Mouse (Mus musculus) testis, adult 2 months (tissue): ENCODE measurements around the gene Dlg2.

Experiments
- CTCF ChIP-seq: fragments of 200-500 bp; IDR thresholded peaks from 2 replicates; pipeline ENCODE4 v1.5.1; 2012; ENCODE audit warnings: low read depth, mild to moderate bottlenecking, inconsistent platforms, low read length, moderate library complexity; ENCODE audit not compliant: control insufficient read depth, insufficient read depth, insufficient replicate concordance
- POLR2A ChIP-seq: fragments of 200-500 bp; IDR thresholded peaks from 2 replicates; pipeline ENCODE4 v1.6.1; 2012; ENCODE audit warnings: low read depth, mild to moderate bottlenecking, inconsistent platforms, low read length, moderate library complexity; ENCODE audit not compliant: control insufficient read depth

GRCm38 (mm10) chr7:90444206-90444605 lies 32.3 kb upstream of the Dlg2 start:
- TF ChIP-seq CTCF (no peak), POLR2A (no peak)
